Mouse (Mus musculus): ENCODE results near the gene Slc22a4. TPM values are rescaled to one million over a fixed set of nuclear protein-coding genes. Genes with fewer than 3 reads are reported as not detected.

Gene Slc22a4
- total and polyA plus RNA-seq, 2 experiments = 2.4 to 3.8 TPM

GRCm38 (mm10) chr11:54068520-54069371, 40.9 kb upstream of the Slc22a4 start, which contains the start of gene Pdlim4:
Gene Pdlim4, minus strand, starts transcription at chr11:54069014.
- DNase-seq (ENCODE audit: extremely low read depth, low read depth, low spot score) = no peak
- 10% methylated on average over 53 of the region's 61 CpGs for WGBS
- peak within 1 kb of the TSS; percentile 37 for H3K27ac ChIP-seq (replicated peaks; ENCODE audit: insufficient read depth, low read depth, low read length)

GRCm38 (mm10) chr11:54067996-54068519, 40.2 kb upstream of the Slc22a4 start:
- peak; percentile 16 for DNase-seq (ENCODE audit: extremely low read depth, low read depth, low spot score)
- 61% methylated on average over 4 of the region's 4 CpGs for WGBS
- peak overlapping the region; percentile 37; the same call in 1 of the 2 replicates for H3K27ac ChIP-seq (replicated peaks; ENCODE audit: insufficient read depth, low read depth, low read length)
- H3K36me3 ChIP-seq (ENCODE audit: control insufficient read depth, insufficient read depth, low read length) = no peaks in the 10 kb centered on the region
- no peak overlapping the region for H3K4me3 ChIP-seq (ENCODE audit: insufficient read depth, low read depth, low read length)
- no peak overlapping the region; the same call in 1 of the 2 replicates for H3K9ac ChIP-seq (ENCODE audit: low read depth, low read length)
- no peaks in the 10 kb centered on the region; the same call in 1 of the 2 replicates for H3K27me3 ChIP-seq (ENCODE audit: control insufficient read depth, insufficient read depth, low read length)
- H3K79me2 ChIP-seq (ENCODE audit: control insufficient read depth, insufficient read depth, low read length) = no peaks in the 10 kb centered on the region
- no peak for TF ChIP-seq CTCF (IDR thresholded peaks at IDR 0.05; ENCODE audit: low read depth, low read length)
- TF ChIP-seq POLR2A (IDR thresholded peaks at IDR 0.05; ENCODE audit: extremely low read depth, insufficient read depth, low read length) = no peak
- H3K4me1 ChIP-seq (ENCODE audit: control insufficient read depth, insufficient read depth, low read length) = no peaks in the 10 kb centered on the region

More at GRCm38 (mm10) chr11:54068520-54069371, 40.9 kb upstream of the Slc22a4 start, which contains the start of gene Pdlim4:
- H3K27me3 ChIP-seq (ENCODE audit: control insufficient read depth, insufficient read depth, low read length) = no peaks in the 10 kb centered on the region; the same call in 1 of the 2 replicates
- H3K4me1 ChIP-seq (ENCODE audit: control insufficient read depth, insufficient read depth, low read length) = no peaks in the 10 kb centered on the region
- peak within 1 kb of the TSS; percentile 62 for H3K9ac ChIP-seq (ENCODE audit: low read depth, low read length)
- no peaks in the 10 kb centered on the region for H3K79me2 ChIP-seq (ENCODE audit: control insufficient read depth, insufficient read depth, low read length)
- TF ChIP-seq POLR2A (IDR thresholded peaks at IDR 0.05; ENCODE audit: extremely low read depth, insufficient read depth, low read length) (no peak), CTCF (IDR thresholded peaks at IDR 0.05; ENCODE audit: low read depth, low read length) (no peak)
- peak within 1 kb of the TSS; percentile 57; the same call in 1 of the 2 replicates for H3K4me3 ChIP-seq (ENCODE audit: insufficient read depth, low read depth, low read length)
- no peaks in the 10 kb centered on the region for H3K36me3 ChIP-seq (ENCODE audit: control insufficient read depth, insufficient read depth, low read length)

- Histone ChIP-seq H3K4me1 (ENCODE audit: control insufficient read depth, insufficient read depth, low read length) (no peaks in the 10 kb centered on the region), H3K27me3 (ENCODE audit: control insufficient read depth, insufficient read depth, low read length) (no peaks in the 10 kb centered on the region; the same call in 1 of the 2 replicates), H3K9ac (ENCODE audit: low read depth, low read length) (no peak overlapping the region), H3K4me3 (ENCODE audit: insufficient read depth, low read depth, low read length) (no peak overlapping the region), H3K27ac (replicated peaks; ENCODE audit: insufficient read depth, low read depth, low read length) (no peak overlapping the region), H3K79me2 (ENCODE audit: control insufficient read depth, insufficient read depth, low read length) (no peaks in the 10 kb centered on the region), H3K36me3 (ENCODE audit: control insufficient read depth, insufficient read depth, low read length) (no peaks in the 10 kb centered on the region)
- TF ChIP-seq CTCF (IDR thresholded peaks at IDR 0.05; ENCODE audit: low read depth, low read length) (no peak), POLR2A (IDR thresholded peaks at IDR 0.05; ENCODE audit: extremely low read depth, insufficient read depth, low read length) (no peak)
- DNase-seq (ENCODE audit: extremely low read depth, low read depth, low spot score) = no peak
- WGBS = 76% methylated on average over 12 of the region's 12 CpGs
Measured at GRCm38 (mm10) chr11:54067318-54067995, 39.6 kb upstream of the Slc22a4 start.

- TF ChIP-seq CTCF (IDR thresholded peaks at IDR 0.05; ENCODE audit: low read depth, low read length) (no peak), POLR2A (IDR thresholded peaks at IDR 0.05; ENCODE audit: extremely low read depth, insufficient read depth, low read length) (no peak)
- no peaks in the 10 kb centered on the region for H3K79me2 ChIP-seq (ENCODE audit: control insufficient read depth, insufficient read depth, low read length)
- H3K4me1 ChIP-seq (ENCODE audit: control insufficient read depth, insufficient read depth, low read length) = no peaks in the 10 kb centered on the region
- no peak overlapping the region for H3K27ac ChIP-seq (replicated peaks; ENCODE audit: insufficient read depth, low read depth, low read length)
- H3K4me3 ChIP-seq (ENCODE audit: insufficient read depth, low read depth, low read length) = no peak overlapping the region
- WGBS = 85% methylated on average over 5 of the region's 5 CpGs
- DNase-seq (ENCODE audit: extremely low read depth, low read depth, low spot score) = no peak
- H3K27me3 ChIP-seq (ENCODE audit: control insufficient read depth, insufficient read depth, low read length) = no peaks in the 10 kb centered on the region; the same call in 1 of the 2 replicates
- no peaks in the 10 kb centered on the region for H3K36me3 ChIP-seq (ENCODE audit: control insufficient read depth, insufficient read depth, low read length)
- no peak overlapping the region for H3K9ac ChIP-seq (ENCODE audit: low read depth, low read length)
Measured at GRCm38 (mm10) chr11:54066400-54066799, 38.5 kb upstream of the Slc22a4 start.

- no peak for DNase-seq (ENCODE audit: extremely low read depth, low read depth, low spot score)
- Histone ChIP-seq H3K27me3 (ENCODE audit: control insufficient read depth, insufficient read depth, low read length) (no peaks in the 10 kb centered on the region; the same call in 1 of the 2 replicates), H3K4me3 (ENCODE audit: insufficient read depth, low read depth, low read length) (no peak overlapping the region), H3K79me2 (ENCODE audit: control insufficient read depth, insufficient read depth, low read length) (no peaks in the 10 kb centered on the region), H3K4me1 (ENCODE audit: control insufficient read depth, insufficient read depth, low read length) (no peaks in the 10 kb centered on the region), H3K36me3 (ENCODE audit: control insufficient read depth, insufficient read depth, low read length) (no peaks in the 10 kb centered on the region), H3K27ac (replicated peaks; ENCODE audit: insufficient read depth, low read depth, low read length) (no peak overlapping the region), H3K9ac (ENCODE audit: low read depth, low read length) (no peak overlapping the region)
- TF ChIP-seq CTCF (IDR thresholded peaks at IDR 0.05; ENCODE audit: low read depth, low read length) (no peak), POLR2A (IDR thresholded peaks at IDR 0.05; ENCODE audit: extremely low read depth, insufficient read depth, low read length) (no peak)
- WGBS = 85% methylated on average over 4 of the region's 4 CpGs
Measured at GRCm38 (mm10) chr11:54065915-54066178, 38.0 kb upstream of the Slc22a4 start.

Data from liver, adult 2 months (tissue).